Mouse (Mus musculus) C2C12 (cell line): ENCODE measurements around the gene Snapc3. TPM values are rescaled to one million over a fixed set of nuclear protein-coding genes. Genes with fewer than 3 reads are reported as not detected.

Source experiments
- H3K27me3 ChIP-seq: one replicate; pipeline ENCODE4 v1.6.1; 2011; ENCODE audit not compliant: control insufficient read depth, insufficient read depth, insufficient read length
- H3K36me3 ChIP-seq: one replicate; pipeline ENCODE4 v1.6.1; 2011; ENCODE audit not compliant: control insufficient read depth, insufficient read depth
- H3K4me3 ChIP-seq: one replicate; pipeline ENCODE4 v1.5.1; 2011; ENCODE audit warnings: mild to moderate bottlenecking, control low read depth; ENCODE audit not compliant: poor library complexity, insufficient read depth, severe bottlenecking
- H3K79me2 ChIP-seq: one replicate; pipeline ENCODE4 v1.6.1; 2011; ENCODE audit not compliant: control insufficient read depth, insufficient read depth
- H3K79me3 ChIP-seq: one replicate; pipeline ENCODE4 v1.6.1; 2011; ENCODE audit warnings: low read depth, control low read depth
- H3ac ChIP-seq: one replicate; pipeline ENCODE3; 2011; ENCODE audit warnings: low read depth; ENCODE audit not compliant: control insufficient read depth, insufficient read length
- CEBPB ChIP-seq: IDR thresholded peaks from one replicate; pipeline ENCODE4 v1.6.1; 2011; ENCODE audit warnings: low read depth, mild to moderate bottlenecking, control low read depth, moderate library complexity
- CTCF ChIP-seq: IDR thresholded peaks from one replicate; pipeline ENCODE4 v1.5.1; 2011; ENCODE audit not compliant: control insufficient read depth, insufficient read depth, insufficient read length
- FOSL1 ChIP-seq: IDR thresholded peaks from one replicate; pipeline ENCODE4 v1.8.0; 2011; ENCODE audit warnings: mild to moderate bottlenecking, low read length; ENCODE audit not compliant: poor library complexity, insufficient read depth, severe bottlenecking
- MAX ChIP-seq: IDR thresholded peaks from one replicate; pipeline ENCODE4 v1.6.1; 2011; ENCODE audit warnings: mild to moderate bottlenecking, control low read depth
- MYOD1 ChIP-seq: IDR thresholded peaks from one replicate; pipeline ENCODE4 v1.6.1; 2011; ENCODE audit warnings: low read depth; ENCODE audit not compliant: control insufficient read depth, insufficient read length
- MYOG ChIP-seq: IDR thresholded peaks from one replicate; pipeline ENCODE4 v1.6.1; 2011; ENCODE audit not compliant: control insufficient read depth, insufficient read length; ENCODE audit errors: extremely low read depth
- USF1 ChIP-seq: IDR thresholded peaks from one replicate; pipeline ENCODE4 v1.6.1; 2011; ENCODE audit warnings: low read depth, mild to moderate bottlenecking, control low read depth, moderate library complexity
- polyA plus RNA-seq: library from polyadenylated mRNA; unstranded; fragments of >200 nt; fragmentation: generic; extraction: Trizol; gene quantifications from one replicate; pipeline ENCODE4 v1.2.1, GENCODE M21; 2012; ENCODE audit warnings: missing spikeins

Gene Snapc3
- polyA plus RNA-seq, 1 experiment = 13.4 TPM

DNA sequence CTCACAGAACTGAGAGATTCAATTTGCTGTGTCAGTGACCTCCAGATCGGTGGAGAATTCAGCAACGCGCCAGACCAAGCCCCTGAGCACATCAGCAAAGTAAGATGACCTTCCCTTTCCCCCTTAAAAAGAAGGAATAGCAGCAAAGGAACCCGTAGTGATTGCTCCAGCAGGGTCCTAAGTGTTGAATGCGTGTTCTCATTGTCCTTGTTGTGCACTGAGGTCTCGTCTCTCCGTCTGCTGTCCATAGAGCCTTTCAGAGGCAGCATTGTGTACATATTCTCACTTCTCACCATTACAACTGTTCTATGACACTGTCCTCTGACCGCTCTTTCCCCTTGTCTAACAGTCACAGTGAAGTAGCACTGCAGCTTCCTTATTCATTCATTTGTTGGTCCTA, 18.9 kb downstream of the Snapc3 start:
- peaks cover 51% of the 10 kb centered on the region for H3K79me2 ChIP-seq
- H3K79me3 ChIP-seq = peaks cover 46% of the 10 kb centered on the region
- no peaks in the 10 kb centered on the region for H3K27me3 ChIP-seq
- H3K4me3 ChIP-seq = no peak overlapping the region
- peaks cover 80% of the 10 kb centered on the region for H3K36me3 ChIP-seq
- no peak for TF ChIP-seq FOSL1
- TF ChIP-seq MYOD1 = no peak
- no peak for TF ChIP-seq MYOG
- no peak for TF ChIP-seq CTCF
- no peak for TF ChIP-seq USF1
- no peak for TF ChIP-seq MAX
- no peak for TF ChIP-seq CEBPB
- H3ac ChIP-seq = no peak overlapping the region

DNA sequence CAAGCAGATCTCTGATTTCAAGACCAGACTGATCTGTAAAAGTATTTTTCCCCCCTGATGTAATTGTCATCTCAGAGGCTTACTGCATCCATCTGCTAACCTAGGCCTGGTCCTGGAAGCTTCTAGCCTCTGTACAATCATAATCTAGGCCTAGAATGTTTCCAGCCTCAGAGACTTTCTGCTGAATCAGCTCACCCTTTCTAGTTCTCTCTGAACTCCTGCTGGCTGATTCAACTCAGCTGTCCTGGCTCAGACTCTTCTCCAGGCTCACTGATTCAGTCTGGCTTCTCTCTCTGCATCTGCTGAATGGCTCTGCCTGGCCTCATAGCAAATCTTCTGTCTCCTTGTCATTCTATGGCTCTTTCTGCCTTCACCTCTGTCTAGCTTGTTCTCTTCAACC, 20.6 kb downstream of the Snapc3 start:
- TF ChIP-seq CEBPB (no peak), FOSL1 (no peak), MYOD1 (no peak), MAX (no peak), CTCF (no peak), USF1 (no peak), MYOG (no peak)
- H3ac ChIP-seq = no peak overlapping the region
- H3K79me3 ChIP-seq = peaks cover 36% of the 10 kb centered on the region
- H3K79me2 ChIP-seq = peaks cover 45% of the 10 kb centered on the region
- H3K27me3 ChIP-seq = no peaks in the 10 kb centered on the region
- peaks cover 86% of the 10 kb centered on the region for H3K36me3 ChIP-seq
- no peak overlapping the region for H3K4me3 ChIP-seq

- H3ac ChIP-seq = no peak overlapping the region
- H3K36me3 ChIP-seq = peaks cover 79% of the 10 kb centered on the region
- no peak overlapping the region for H3K4me3 ChIP-seq
- no peaks in the 10 kb centered on the region for H3K27me3 ChIP-seq
- TF ChIP-seq MYOG = no peak
- TF ChIP-seq CEBPB = no peak
- no peak for TF ChIP-seq MYOD1
- TF ChIP-seq CTCF = no peak
- TF ChIP-seq MAX = no peak
- TF ChIP-seq USF1 = no peak
- TF ChIP-seq FOSL1 = no peak
- peaks cover 36% of the 10 kb centered on the region for H3K79me2 ChIP-seq
- peaks cover 29% of the 10 kb centered on the region for H3K79me3 ChIP-seq
These were observed 21.5 kb downstream of the Snapc3 start for GRCm38 (mm10) chr4:83439045-83439444.

- Histone ChIP-seq H3ac (no peak overlapping the region), H3K79me3 (peaks cover 23% of the 10 kb centered on the region), H3K4me3 (no peak overlapping the region), H3K79me2 (peaks cover 32% of the 10 kb centered on the region), H3K36me3 (peaks cover 59% of the 10 kb centered on the region), H3K27me3 (no peaks in the 10 kb centered on the region)
- TF ChIP-seq USF1 = no peak
- TF ChIP-seq MAX = no peak
These were observed 23.5 kb downstream of the Snapc3 start for GRCm38 (mm10) chr4:83441050-83441449.

DNA sequence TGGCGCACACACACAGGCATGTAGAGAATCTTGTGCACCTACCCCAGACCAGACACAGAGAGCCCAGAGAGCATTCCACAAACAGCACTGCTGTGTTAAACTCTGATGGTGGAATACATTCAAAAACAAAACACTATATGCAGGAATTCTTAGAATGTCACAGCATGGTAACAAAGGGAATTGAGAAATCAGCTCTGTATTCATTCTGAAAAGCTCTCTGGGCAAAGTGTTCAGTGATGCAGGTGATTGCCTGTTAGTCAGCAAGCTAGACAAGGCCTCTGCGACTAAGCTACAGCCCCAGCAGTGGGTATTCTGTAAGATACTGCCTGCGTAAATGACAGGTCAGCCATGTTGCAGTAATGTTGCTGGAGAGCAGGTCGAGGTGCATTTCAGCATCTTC, 33.3 kb downstream of the Snapc3 start:
- Histone ChIP-seq H3K36me3 (peaks cover 66% of the 10 kb centered on the region), H3K79me3 (peaks cover 2% of the 10 kb centered on the region), H3K79me2 (no peaks in the 10 kb centered on the region), H3ac (no peak overlapping the region), H3K4me3 (no peak overlapping the region), H3K27me3 (no peaks in the 10 kb centered on the region)
- TF ChIP-seq MYOD1 = no peak
- TF ChIP-seq MAX = no peak
- no peak for TF ChIP-seq USF1
- TF ChIP-seq MYOG = no peak
- no peak for TF ChIP-seq CEBPB
- no peak for TF ChIP-seq CTCF
- TF ChIP-seq FOSL1 = no peak

DNA sequence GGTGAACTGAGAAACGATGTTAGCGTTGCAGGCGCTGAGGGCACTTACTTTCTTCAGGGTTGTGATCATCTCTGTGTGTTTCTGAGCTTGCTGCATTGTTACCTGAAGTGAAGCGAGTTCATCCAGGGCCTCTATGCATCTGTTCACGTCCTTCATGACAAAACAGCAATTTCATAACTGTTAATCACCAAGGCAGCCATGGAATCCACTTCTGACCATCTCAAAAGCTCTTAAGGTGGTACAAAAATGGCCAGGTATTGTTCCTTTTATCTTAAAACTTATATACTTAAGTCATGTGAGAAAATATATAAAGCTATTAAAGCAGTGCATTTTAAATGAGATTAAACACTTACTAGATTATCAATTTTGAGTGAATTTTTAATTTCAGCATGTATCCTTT, 42.6 kb downstream of the Snapc3 start:
- Histone ChIP-seq H3K79me2 (no peaks in the 10 kb centered on the region), H3ac (no peak overlapping the region), H3K4me3 (no peak overlapping the region), H3K36me3 (peaks cover 95% of the 10 kb centered on the region), H3K27me3 (no peaks in the 10 kb centered on the region), H3K79me3 (peaks cover 1% of the 10 kb centered on the region)
- TF ChIP-seq FOSL1 (no peak), MAX (no peak), CTCF (no peak), CEBPB (no peak), USF1 (no peak), MYOG (no peak), MYOD1 (no peak)
